Mouse (Mus musculus) limb, embryonic 12.5 days (tissue): ENCODE results near the gene Insig1. TPM values are rescaled to one million over a fixed set of nuclear protein-coding genes. Genes with fewer than 3 reads are reported as not detected.

Experiments used
- ATAC-seq: fragments of 200-750 bp; cut with Nextera tagmentation; 2 replicates; pipeline ENCODE4 v1.8.0; 2017; ENCODE audit warnings: low read depth, moderate TSS enrichment; ENCODE audit not compliant: insufficient number of reproducible peaks, insufficient read depth, low FRiP score, low TSS enrichment
- H3K27ac ChIP-seq: fragments of 300-500 bp; sonication (generic); 2 replicates; pipeline ENCODE4 v1.5.1; 2016; ENCODE audit warnings: mild to moderate bottlenecking, moderate library complexity
- H3K27me3 ChIP-seq: fragments of 300-500 bp; sonication (generic); 2 replicates; pipeline ENCODE4 v1.6.1; 2016; ENCODE audit warnings: mild to moderate bottlenecking, moderate library complexity
- H3K36me3 ChIP-seq: fragments of 300-500 bp; sonication (generic); 2 replicates; pipeline ENCODE4 v1.6.1; 2016; ENCODE audit warnings: mild to moderate bottlenecking, moderate library complexity
- H3K4me1 ChIP-seq: fragments of 300-500 bp; sonication (generic); replicated peaks from 2 replicates; pipeline ENCODE4 v1.6.1; 2016
- H3K4me2 ChIP-seq: fragments of 300-500 bp; sonication (generic); 2 replicates; pipeline ENCODE4 v1.6.1; 2016; ENCODE audit warnings: mild to moderate bottlenecking, moderate library complexity
- H3K4me3 ChIP-seq: fragments of 300-500 bp; sonication (generic); replicated peaks from 2 replicates; pipeline ENCODE4 v1.5.1; 2016; ENCODE audit warnings: mild to moderate bottlenecking
- H3K9ac ChIP-seq: fragments of 300-500 bp; sonication (generic); replicated peaks from 2 replicates; pipeline ENCODE4 v1.6.1; 2016; ENCODE audit warnings: mild to moderate bottlenecking, moderate library complexity
- H3K9me3 ChIP-seq: fragments of 300-500 bp; sonication (generic); 2 replicates; pipeline ENCODE4 v1.6.1; 2016; ENCODE audit warnings: mild to moderate bottlenecking, moderate library complexity
- WGBS: fragments of 180-500 bp; shearing (Covaris S2); methylation state at CpG from one replicate; pipeline ENCODE4 v1.1.7; 2016; 5-methylcytosine and 5-hydroxymethylcytosine counted together
- polyA plus RNA-seq: library from polyadenylated mRNA; unstranded; fragments of >200 nt; fragmentation: Nextera tagmentation; extraction: Ambion mirVana; gene quantifications from 2 replicates; pipeline ENCODE4 v1.2.1, GENCODE M21; 2016

Insig1 gene
- polyA plus RNA-seq, 1 experiment from 2014 or later, result 67.8 TPM

DNA sequence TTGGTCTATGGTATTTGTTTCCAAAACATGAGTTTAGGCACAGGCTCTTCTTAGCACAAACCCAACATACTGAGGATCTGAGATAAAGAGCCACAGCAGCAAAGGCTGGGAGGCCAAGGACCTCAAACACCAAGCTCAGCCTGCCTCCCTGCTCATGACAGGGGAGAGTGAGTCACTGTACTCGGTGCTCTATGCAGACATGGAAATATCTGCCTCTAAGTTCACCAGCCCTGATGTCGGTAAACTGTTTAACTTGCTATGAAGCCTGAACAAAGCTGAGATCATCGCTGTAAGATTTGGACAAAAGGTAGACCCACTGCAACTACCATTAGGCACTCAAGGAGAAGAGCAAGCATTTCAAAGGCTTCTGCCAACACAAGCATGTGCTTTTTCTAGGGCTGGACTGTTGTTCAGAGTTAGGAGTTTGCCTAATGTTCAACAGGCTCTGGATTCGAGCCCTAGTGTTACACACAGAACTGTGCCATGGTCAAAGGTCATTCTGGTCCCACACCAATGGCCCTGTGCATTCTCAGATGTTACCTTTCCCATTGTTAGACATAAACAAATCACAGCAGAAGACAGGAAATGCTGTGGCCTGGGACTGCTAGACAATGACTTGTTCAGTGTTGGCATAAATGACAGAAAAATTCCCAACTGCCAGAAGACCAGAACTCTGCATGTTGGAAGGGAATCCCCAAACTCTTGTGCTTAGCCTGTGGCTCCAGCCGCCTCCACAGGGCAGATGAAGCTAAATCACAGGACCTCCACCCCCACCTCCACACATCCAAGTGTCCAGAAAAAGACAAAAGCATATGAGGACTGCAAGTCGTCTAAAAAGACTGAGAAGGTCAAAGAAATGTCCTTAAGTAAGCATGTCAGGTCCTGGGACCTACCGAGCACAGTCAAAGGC is 31.2 kb upstream of the Insig1 start:
- 79% methylated on average over 7 of the region's 7 CpGs for WGBS
- H3K4me2 ChIP-seq, result no peak overlapping the region
- H3K4me1 ChIP-seq, result peaks cover 13% of the 10 kb centered on the region
- H3K9me3 ChIP-seq, result peaks cover 7% of the 10 kb centered on the region; the same call in 1 of the 2 replicates
- H3K4me3 ChIP-seq, result no peak overlapping the region
- ATAC-seq, result no peak
- H3K9ac ChIP-seq, result no peak overlapping the region
- no peaks in the 10 kb centered on the region for H3K27me3 ChIP-seq
- no peaks in the 10 kb centered on the region for H3K36me3 ChIP-seq
- H3K27ac ChIP-seq, result no peak overlapping the region

DNA sequence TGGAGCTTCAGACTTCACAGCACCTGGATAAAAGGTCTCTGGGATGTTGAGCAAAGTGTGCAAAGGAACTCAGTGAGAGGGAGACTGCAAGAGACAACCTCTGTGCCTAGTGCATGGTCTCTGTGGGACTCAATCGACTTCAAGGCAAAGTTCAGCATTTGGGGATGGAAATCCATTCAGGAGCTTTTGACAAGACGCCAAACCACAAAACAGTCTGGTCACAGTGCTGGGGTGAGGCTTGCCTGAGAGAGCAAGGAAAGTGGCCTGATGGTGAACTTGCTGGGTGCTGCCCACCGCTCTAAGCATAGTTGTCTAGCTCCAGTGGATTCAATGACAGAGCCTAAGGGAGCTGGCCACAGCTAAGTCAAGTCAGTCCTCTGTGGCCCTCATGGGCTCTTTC is 30.4 kb upstream of the Insig1 start:
- no peak overlapping the region for H3K4me3 ChIP-seq
- no peak overlapping the region for H3K4me2 ChIP-seq
- no peak overlapping the region for H3K27ac ChIP-seq
- H3K4me1 ChIP-seq, result peaks cover 13% of the 10 kb centered on the region
- no peak overlapping the region for H3K9ac ChIP-seq
- H3K9me3 ChIP-seq, result peaks cover 12% of the 10 kb centered on the region; the same call in 1 of the 2 replicates
- H3K27me3 ChIP-seq, result no peaks in the 10 kb centered on the region
- no peak for ATAC-seq
- H3K36me3 ChIP-seq, result no peaks in the 10 kb centered on the region
- WGBS, result 87% methylated on average over 3 of the region's 3 CpGs

DNA sequence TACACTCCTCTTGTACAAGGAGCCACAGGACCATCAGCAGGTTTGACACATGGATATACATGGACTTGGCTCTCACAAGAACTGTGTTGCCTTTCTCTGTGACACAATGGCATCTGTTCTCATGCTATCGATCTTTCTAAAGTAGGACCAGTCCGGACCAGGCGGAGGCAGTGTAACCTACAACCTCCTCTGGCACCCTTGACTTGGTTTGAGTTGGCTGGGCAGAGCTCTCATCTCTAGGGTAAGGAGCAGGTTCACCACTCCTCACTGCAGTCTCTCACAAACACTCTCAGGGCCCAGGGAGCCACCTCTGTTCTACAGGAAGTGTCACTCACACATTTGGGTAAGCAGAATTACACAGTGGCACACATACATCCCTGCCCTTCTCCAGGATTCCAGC is 29.1 kb upstream of the Insig1 start:
- Histone ChIP-seq H3K27ac (no peak overlapping the region), H3K4me2 (no peak overlapping the region), H3K4me1 (peaks cover 10% of the 10 kb centered on the region), H3K9me3 (peaks cover 12% of the 10 kb centered on the region; the same call in 1 of the 2 replicates), H3K4me3 (no peak overlapping the region), H3K9ac (no peak overlapping the region), H3K27me3 (no peaks in the 10 kb centered on the region), H3K36me3 (no peaks in the 10 kb centered on the region)
- no peak for ATAC-seq
- WGBS, result 89% methylated on average over 3 of the region's 3 CpGs

DNA sequence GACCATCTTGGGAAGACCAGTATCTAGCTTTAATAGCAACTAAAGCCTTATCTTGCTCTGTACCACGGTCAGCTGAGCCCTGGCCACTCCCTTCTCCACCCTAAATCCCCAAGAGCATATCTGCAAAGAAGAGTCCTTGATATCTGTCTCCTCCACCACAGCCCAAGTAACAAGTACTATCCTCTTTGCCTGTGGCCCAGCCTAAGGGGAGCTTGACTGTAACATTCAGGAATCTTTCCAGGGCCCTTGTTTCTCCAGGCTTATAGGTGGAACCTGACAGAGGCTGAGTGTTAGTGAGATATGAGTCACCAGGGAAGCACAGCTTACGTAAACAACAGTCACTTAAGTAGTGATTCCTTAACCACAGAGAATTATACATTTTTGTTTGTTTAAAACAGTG is 28.4 kb upstream of the Insig1 start:
- WGBS, result 77% methylated on average over 2 of the region's 2 CpGs
- no peaks in the 10 kb centered on the region for H3K36me3 ChIP-seq
- H3K4me3 ChIP-seq, result no peak overlapping the region
- no peak overlapping the region for H3K9ac ChIP-seq
- peaks cover 2% of the 10 kb centered on the region for H3K4me1 ChIP-seq
- no peak overlapping the region for H3K27ac ChIP-seq
- peaks cover 12% of the 10 kb centered on the region; the same call in 1 of the 2 replicates for H3K9me3 ChIP-seq
- no peak overlapping the region for H3K4me2 ChIP-seq
- H3K27me3 ChIP-seq, result no peaks in the 10 kb centered on the region
- no peak for ATAC-seq

DNA sequence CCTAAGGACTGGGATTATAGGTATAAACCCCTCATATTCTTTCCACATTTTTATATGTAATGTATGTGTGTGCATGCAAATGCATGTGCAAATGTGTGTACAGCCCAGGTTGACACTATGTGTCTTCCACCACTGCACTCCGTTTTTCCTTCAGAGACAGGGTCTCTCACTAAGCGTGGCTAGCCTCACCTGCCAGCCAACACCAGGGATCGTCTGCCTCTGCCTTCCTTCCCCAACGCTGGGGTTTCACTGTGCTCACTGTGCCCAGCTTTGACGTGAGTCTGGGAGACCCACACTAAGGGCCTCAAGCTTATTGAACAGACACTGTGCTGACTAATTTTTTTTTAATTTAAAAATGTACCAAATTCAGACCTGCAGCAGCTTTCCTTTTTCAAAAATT is 27.8 kb upstream of the Insig1 start:
- WGBS, result 80% methylated on average over 5 of the region's 5 CpGs
- no peak overlapping the region for H3K4me3 ChIP-seq
- H3K9me3 ChIP-seq, result peaks cover 12% of the 10 kb centered on the region; the same call in 1 of the 2 replicates
- H3K4me2 ChIP-seq, result no peak overlapping the region
- no peak for ATAC-seq
- H3K4me1 ChIP-seq, result no peaks in the 10 kb centered on the region; the same call in 1 of the 2 replicates
- H3K9ac ChIP-seq, result no peak overlapping the region
- no peaks in the 10 kb centered on the region for H3K27me3 ChIP-seq
- no peaks in the 10 kb centered on the region for H3K36me3 ChIP-seq
- no peak overlapping the region for H3K27ac ChIP-seq

DNA sequence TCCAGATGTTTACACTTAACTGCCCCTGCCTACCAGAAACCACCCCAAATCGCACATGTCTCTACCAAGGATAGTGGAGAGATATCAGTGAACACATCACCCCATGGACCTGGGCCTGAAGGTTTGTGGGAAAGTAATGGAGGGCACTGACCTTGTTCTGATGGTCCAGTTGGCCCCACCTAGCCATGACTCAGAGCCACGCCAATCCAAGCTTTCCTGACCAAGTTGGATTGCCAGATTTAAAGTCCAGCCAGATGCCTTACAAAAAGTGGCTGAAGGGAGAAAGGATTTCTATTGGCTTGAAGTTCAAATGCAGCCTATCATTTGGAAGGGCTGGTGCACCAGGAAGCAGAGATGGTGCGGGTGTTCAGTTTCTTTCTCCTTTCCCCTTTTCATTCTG is 24.2 kb upstream of the Insig1 start:
- H3K9ac ChIP-seq, result no peak overlapping the region
- no peaks in the 10 kb centered on the region for H3K4me1 ChIP-seq
- no peak for ATAC-seq
- H3K9me3 ChIP-seq, result peaks cover 12% of the 10 kb centered on the region; the same call in 1 of the 2 replicates
- H3K36me3 ChIP-seq, result no peaks in the 10 kb centered on the region
- no peak overlapping the region for H3K4me2 ChIP-seq
- no peak overlapping the region for H3K27ac ChIP-seq
- whole genome bisulfite sequencing, result 81% methylated on average over 3 of the region's 3 CpGs
- no peaks in the 10 kb centered on the region for H3K27me3 ChIP-seq
- H3K4me3 ChIP-seq, result no peak overlapping the region

DNA sequence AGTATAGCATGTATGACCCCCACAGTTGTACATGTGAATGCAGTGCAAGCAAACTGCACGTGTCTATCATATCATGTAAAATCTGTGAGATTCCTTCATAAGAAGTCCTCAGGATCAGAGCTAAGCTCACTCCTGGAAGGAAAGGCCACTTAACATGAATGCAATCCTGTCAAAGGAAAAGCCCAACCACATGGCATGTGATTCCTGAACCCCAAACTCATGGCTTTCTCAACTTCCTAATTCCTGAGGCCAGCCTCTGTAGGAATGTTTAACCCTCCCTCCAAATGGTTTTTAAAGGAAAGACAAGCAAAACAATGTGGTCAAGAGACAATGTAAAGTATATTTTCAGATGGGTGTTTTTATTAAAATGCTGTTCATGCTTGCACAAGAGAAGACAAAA is 23.2 kb upstream of the Insig1 start:
- Histone ChIP-seq H3K9me3 (peaks cover 12% of the 10 kb centered on the region; the same call in 1 of the 2 replicates), H3K4me3 (no peak overlapping the region), H3K36me3 (no peaks in the 10 kb centered on the region), H3K27me3 (no peaks in the 10 kb centered on the region), H3K4me1 (no peaks in the 10 kb centered on the region), H3K27ac (no peak overlapping the region), H3K9ac (no peak overlapping the region), H3K4me2 (no peak overlapping the region)
- no peak for ATAC-seq
- 90% methylated on average over 1 of the region's 1 CpGs for WGBS

DNA sequence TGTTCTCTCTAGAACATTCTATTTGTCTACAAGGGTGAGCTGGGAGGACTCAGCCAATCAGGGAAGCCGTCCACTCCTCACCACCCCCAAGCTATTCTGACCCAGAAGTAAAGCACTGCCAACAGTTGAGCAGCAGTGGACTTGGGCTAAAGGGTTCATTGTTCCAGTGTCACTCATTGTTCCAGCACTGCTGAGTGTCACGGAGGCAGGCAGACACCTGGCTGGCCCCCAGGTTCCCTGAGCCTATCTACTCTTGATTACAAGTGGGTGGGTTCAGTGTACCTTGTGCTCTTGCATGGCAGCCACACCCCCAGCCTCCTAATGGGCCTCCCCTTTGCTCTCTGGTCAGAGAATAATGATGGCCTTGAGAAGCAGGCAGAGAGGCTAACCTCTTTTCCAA is 15.7 kb upstream of the Insig1 start:
- Histone ChIP-seq H3K36me3 (no peaks in the 10 kb centered on the region), H3K4me2 (no peak overlapping the region), H3K27me3 (no peaks in the 10 kb centered on the region), H3K4me3 (no peak overlapping the region), H3K9me3 (no peaks in the 10 kb centered on the region), H3K27ac (no peak overlapping the region), H3K4me1 (no peaks in the 10 kb centered on the region), H3K9ac (no peak overlapping the region)
- no peak for ATAC-seq
- WGBS, result 68% methylated on average over 2 of the region's 2 CpGs

DNA sequence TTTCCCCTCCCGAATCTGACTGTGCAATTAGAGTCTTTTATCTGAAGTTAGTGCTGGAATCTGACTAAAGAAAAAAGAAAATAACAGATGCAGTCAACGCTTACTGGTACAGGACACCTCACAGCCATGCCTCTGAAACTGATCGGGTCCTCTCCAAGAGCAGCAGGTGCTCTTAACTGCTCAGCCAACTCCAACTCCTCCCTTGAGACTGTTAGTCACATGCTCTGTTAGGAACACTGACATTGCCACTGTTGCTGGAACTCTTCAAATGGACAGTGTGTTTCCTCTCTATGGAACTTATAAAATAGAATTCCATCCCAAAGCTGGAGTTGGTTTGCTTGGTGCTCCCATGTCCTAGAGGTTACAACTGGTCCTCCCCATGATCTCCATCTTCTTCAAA is 14.3 kb upstream of the Insig1 start:
- no peak for ATAC-seq
- 80% methylated on average over 3 of the region's 3 CpGs for WGBS
- H3K9ac ChIP-seq, result no peak overlapping the region
- no peaks in the 10 kb centered on the region for H3K9me3 ChIP-seq
- no peak overlapping the region for H3K27ac ChIP-seq
- no peak overlapping the region for H3K4me2 ChIP-seq
- no peaks in the 10 kb centered on the region for H3K36me3 ChIP-seq
- H3K4me1 ChIP-seq, result no peaks in the 10 kb centered on the region
- no peaks in the 10 kb centered on the region for H3K27me3 ChIP-seq
- H3K4me3 ChIP-seq, result no peak overlapping the region

DNA sequence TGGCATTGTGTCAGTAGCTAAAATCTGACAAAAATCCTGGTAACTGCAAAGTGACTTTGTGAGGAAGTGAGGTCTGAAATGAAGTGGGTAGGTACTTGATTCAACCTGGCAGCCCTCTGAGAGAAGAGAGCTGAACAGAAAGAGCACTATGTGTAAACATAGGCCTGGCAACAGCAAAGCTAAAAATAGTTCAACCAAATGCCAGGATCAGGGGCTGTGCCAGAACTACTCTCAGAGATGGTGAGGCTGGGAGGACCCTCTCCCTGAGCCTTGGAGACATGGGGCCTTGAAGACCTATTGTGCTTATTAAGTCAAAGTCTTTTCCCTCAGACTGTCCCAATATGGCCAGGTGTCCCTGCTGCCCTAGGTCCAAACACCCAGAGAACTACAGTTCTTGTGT is 10.7 kb upstream of the Insig1 start:
- no peaks in the 10 kb centered on the region for H3K27me3 ChIP-seq
- ATAC-seq, result no peak
- peaks cover 7% of the 10 kb centered on the region for H3K4me1 ChIP-seq
- H3K4me3 ChIP-seq, result no peak overlapping the region
- H3K4me2 ChIP-seq, result no peak overlapping the region
- H3K9me3 ChIP-seq, result no peaks in the 10 kb centered on the region
- H3K27ac ChIP-seq, result no peak overlapping the region
- H3K36me3 ChIP-seq, result no peaks in the 10 kb centered on the region
- no peak overlapping the region for H3K9ac ChIP-seq

DNA sequence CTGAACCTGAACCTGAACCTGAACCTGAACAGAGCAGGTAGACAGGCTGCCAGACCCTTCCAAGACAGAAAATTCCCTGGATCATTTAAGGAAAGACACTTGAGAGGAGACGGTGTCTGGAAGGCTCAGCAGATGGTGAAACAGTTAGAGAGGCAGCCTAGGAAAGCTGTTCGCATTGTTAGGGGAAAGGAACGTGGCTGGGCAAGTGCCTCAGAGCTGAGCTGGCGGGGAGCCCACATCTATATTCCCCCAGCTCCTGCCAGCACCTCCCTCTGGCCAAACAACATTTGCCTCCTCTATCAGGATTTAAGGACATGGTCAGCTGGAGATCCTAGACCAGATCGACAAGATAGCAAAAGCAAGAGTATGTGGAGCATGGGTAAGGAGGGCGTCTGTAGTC is 10.2 kb upstream of the Insig1 start:
- WGBS, result 80% methylated on average over 6 of the region's 6 CpGs
- ATAC-seq, result no peak
- H3K27me3 ChIP-seq, result no peaks in the 10 kb centered on the region
- H3K4me1 ChIP-seq, result peaks cover 7% of the 10 kb centered on the region
- H3K27ac ChIP-seq, result no peak overlapping the region
- no peaks in the 10 kb centered on the region for H3K9me3 ChIP-seq
- H3K4me3 ChIP-seq, result no peak overlapping the region
- no peak overlapping the region for H3K9ac ChIP-seq
- H3K36me3 ChIP-seq, result no peaks in the 10 kb centered on the region
- no peak overlapping the region for H3K4me2 ChIP-seq
